Mouse (Mus musculus): ENCODE data around the gene Rasl10a. TPM values are rescaled to one million over a fixed set of nuclear protein-coding genes. Genes with fewer than 3 reads are reported as not detected.

The Rasl10a gene
- under 1 TPM in 1 of 2 experiments, not detected in 1; 0.21 TPM for total RNA-seq (2021)
- long read RNA-seq, experiment 1, result 0 reads
- long read RNA-seq, experiment 2, partial matches to known transcripts, result 1 of 1 reads
- long read RNA-seq, experiment 2, other reads (novel, unspliced or antisense), result 0 of 1 reads

DNA sequence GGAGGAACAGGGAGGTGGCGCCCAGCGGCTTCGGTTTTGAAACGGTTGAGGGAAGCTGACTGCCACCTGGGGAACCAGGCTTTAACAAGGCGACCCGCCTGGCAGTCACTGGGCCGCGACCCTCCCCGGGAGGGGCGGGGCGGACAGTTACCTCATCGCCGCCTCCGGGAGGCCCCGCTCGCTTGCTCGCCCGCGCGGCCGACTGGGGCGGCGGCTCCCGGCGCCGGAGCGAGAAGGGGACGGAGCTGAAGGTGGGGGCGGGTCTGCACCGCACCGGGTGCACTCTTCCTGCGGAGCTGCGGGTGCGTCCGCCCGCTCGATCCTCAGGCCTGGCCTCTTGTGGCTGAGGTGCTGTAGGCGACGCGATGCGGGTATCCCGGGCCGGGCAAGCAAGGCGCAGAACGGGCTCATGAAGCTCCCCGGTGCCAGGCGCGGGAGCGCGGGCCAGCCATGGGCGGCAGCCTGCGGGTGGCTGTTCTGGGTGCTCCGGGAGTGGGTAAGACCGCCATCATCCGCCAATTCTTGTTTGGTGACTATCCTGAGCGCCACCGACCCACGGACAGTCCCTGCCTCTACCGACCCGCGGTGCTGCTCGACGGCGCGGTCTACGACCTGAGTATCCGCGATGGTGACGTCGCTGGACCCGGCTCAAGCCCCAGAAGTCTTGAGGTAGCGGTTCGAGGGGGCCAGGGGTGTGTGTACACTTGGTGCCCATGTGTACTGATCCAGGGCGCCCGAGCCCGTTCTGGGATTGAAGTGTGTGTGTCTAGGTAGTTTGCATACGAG is at the start of gene Rasl10a:
Gene Rasl10a, plus strand, starts transcription at position 273 of the 786 bp plus-strand sequence.
- DNase-seq (ENCODE audit: low spot score), result no peak

DNA sequence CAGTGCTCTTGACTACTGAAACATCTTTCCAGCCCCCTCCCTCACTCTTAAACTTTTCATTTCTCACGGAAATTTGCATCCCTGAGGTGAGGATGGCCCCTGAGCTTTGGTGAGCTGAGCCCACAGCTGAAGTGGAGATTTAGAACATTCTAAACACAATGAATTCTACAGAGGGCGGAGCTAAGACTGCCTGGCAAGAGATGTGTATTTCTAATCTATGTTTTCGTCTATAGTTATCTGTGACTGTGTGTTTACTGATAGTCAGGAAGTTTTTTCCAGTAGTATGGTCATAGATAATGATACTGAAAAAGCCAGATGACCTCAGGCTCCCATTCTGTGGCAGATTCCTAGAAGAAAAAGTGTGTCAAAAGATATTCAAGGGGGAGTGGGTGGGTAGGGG is 49.1 kb upstream of the Rasl10a start:
- no peak for DNase-seq (ENCODE audit: low spot score)

DNA sequence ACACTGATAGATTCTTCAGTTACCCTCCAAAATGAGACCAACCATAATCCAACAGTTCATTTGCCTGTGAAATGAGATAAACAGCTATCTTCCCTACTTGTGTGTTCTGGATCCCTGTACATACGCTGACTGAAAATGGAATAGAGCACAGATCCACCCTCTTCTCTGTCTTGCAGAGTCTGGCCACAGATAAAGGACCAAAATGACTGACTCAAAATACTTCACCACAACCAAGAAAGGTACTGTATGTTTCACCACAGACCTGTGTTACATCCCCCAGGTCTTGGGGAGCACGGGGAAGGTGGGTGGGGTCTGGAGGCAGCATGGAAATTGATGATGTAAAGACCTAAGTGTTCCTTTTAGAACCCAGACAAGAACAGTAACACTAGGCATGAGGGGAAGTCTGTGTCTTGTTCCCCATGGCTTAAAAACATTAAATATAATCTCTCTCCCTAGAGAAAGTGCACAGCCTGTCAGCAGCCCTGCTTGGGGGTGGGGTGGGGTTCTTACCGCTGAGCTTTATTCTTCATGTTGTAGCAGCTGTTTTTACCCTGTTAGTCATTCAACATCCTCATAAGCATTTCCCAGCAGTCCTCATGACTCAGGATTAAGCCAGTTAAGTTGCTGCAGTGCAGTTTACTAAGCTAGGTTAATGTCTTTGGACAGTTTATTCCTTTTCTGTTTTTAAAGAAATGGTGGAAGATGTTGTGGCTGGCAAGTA is 48.4 kb upstream of the Rasl10a start:
- DNase-seq (ENCODE audit: low spot score), result no peak

DNA sequence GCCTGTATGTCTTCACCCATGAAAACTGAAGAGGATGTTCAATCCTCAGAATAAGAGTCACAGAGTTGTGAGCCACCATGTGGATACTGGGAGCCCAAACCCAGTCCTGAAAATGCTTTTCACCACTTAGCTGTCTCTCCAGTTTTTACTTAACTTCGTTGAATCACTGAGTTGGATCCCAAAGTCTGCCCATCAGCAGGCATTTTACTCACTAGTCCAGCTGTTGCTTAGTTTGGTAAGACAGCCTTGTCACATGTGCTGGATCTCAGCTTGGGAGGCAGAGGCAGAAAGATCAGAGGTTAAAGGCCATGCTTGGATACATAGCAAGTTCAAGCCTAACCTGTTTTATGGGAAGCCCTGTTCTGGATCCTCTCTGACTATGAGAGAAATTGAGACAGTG is 47.7 kb upstream of the Rasl10a start:
- no peak for DNase-seq (ENCODE audit: low spot score)

DNA sequence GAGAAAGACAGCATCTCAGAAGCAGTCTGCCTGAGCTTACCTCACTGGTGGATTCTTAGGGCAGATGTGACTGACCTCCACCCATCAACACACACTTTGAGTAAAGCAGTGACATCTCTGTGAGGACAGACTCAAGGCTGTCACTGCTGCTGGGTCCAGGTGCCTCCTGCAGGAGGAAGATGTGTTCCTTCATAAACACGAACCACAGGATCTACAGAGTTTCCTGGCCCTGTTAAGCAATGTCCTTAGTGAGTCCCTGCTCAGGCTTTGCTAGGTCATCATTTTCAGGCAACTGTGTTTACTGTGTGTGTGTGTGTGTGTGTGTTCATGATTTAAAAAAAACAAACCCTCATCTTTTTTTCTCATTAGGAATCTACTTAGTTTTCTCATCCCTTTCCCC is 46.4 kb upstream of the Rasl10a start:
- no peak for DNase-seq (ENCODE audit: low spot score)

DNA sequence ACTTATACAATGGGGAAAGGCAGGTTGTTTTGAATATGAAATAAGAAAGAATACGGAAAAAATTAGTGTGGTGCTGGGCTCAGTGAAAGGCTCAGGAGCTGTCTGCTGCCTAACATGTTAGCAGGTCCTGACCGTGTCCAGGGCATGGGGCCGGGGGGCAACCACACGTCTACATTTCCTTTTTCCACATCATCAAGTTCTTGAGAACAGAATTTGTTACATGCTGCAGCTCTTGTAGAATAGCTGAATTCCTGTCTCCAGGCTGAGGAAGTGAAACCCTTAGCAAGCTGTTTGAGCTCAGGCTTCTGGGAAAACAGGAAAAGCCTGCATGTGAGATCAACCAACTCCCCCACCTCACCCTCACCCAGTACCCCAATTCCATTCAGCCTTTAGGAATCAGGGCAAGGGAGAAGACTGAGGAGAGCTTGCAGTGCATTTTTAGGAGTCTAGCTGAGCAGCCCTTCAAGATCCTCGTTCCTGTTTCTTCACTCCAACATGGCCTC is 45.7 kb upstream of the Rasl10a start:
- DNase-seq (ENCODE audit: low spot score), result no peak

DNA sequence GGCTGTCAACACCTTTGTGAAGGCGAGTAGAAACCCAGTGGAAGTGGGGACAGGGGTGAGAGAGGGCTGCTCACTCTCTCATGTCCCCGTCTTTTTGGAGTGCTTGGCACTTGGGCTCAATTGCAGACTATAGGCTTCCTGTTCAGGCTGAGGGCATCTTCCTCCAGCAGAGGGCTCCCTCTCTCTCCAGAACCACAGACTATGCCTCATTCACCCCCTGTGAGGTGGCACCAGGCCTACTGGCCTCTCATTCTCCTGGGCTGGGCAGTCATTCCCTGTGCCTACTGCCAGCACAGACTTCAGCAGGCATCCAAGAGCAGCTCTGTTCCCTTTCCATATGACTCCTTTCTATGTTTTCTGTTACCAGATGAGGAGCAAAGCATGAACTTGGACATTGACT is 42.2 kb upstream of the Rasl10a start:
- peak; percentile 85 for DNase-seq (ENCODE audit: low spot score)

DNA sequence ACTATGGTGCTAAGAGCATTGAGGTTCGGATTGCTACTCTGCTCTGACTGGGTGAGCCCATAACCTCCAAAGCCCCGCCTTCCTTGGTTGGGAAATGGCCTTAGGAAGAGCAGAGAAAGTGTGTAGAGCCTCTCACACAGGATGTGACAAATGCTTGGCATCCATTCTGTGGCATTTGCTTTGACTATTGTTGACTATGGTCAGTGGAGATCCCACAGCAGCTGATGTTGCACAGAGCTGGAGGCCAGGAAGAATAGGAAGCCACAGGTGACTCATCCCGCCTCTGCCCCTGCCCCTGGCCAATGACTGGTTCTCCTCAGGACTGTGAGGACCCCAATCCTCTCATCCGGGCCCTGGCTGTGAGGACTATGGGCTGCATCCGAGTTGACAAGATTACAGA is 41.6 kb upstream of the Rasl10a start:
- no peak for DNase-seq (ENCODE audit: low spot score)

DNA sequence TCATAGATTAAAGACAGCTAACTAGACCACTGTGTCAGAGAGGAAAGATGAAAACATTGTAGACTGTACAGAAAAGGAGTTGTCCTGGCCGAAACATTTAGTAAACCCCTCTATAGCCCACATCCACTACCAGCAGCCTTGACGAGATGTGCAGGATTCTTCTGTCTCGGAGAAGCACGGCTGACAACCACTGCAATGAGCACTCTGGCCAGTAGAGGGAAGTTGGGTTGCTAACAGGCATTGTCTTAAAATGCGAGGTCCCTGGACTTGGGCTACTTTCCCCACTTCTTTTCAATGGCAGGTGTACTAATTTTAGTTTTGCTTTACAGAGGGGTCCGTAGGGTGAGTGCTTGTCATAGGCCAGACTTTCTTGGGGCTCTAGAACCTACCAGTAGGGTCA is 40.4 kb upstream of the Rasl10a start:
- no peak for DNase-seq (ENCODE audit: low spot score)

DNA sequence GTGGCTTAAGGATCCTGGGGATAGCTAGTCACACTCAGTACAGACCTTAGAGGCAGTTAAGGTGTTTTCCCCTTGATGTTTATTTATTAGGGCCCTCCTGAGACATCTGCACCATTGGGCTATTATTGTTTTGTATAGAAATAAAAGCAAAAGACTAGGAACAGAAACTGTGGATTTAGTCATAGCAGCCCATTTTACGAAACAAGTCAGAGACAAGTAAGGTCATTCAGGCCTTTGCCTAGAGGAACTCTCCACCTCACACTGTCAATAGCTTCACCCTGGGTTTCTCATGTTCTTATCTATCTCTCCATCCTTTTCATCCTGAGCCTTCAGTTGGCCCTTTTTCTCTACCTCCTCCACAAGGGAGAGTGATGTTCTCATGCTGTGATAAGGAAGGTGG is 32.8 kb upstream of the Rasl10a start:
- no peak for DNase-seq (ENCODE audit: low spot score)

DNA sequence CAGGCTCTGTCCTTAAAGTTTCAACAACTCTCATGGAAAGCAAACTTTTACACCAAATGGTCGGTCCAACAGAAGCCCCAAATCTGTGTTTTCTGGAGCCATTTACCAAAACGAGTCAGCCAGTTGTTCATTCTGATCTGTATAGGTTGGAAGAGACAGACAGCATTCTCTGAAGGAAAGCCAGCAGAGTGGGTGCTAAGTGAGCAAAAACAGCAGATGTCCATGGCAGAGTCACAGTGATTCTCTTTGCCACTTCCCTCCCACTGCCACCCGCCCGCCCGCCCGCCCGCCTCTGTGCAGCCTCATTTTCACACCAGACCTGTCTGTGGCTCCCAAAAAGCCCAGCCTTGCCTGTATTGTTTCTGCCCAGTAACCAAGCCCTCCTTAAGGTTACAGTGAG is 29.7 kb upstream of the Rasl10a start:
- no peak for DNase-seq (ENCODE audit: low spot score)

DNA sequence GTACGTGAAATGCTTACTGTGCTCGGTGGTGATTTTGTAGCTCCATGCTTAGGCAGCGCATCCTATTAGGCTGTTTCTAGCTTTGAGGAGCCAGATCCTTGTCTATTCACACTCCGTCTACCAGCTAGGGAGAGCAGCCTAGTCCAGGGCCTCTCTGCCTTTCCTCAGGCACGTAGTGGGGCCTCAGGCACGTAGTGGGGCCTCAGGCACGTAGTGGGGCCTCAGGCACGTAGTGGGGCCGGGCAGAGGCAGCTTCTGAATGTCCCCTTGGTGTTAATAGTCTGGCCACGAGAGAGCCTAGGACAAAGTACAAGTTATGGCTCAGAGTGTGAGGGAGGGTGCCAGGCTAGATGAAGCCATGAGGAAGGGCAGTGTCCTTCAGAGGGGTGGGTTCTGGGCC is 25.2 kb upstream of the Rasl10a start:
- DNase-seq (ENCODE audit: low spot score), result no peak

DNA sequence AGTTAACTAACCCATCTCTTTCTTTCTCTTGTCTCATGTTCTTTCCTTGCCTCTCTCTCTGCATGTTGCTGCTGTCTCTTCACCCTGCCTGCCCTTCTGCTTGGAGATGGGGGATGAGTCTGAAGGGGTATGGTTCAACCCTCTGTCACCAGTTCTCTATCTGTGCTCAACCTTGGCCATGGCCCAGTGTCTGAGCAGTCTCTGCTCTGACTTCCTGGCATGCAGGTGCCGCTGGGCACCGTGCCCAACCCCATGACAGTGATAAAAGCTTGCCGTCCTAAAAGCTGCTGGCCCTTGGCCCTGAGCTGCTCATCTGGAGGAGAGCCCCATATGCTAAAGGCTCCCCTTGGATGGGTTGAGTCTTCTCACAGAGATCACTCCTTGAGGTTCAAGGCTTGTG is 24.8 kb upstream of the Rasl10a start:
- peak; percentile 62 for DNase-seq (ENCODE audit: low spot score)

DNA sequence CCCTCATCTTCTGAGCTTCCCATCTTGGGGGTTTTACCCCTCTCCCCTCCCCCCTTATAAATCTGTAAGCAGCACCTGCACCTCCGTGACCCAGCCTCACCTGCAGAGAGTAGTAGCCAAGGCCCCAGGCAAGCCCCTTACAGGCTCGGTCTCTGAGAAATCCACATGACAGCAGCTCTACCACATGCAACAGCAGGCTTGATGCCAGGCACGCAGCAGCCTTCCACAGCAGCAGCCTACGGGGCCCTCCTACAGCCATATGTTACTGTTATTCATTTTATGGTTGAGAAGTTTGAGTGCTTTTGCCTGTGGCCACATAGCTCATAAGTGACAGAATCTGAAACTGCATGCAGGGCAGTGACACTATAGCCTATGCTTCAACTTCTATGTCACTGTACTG is 22.5 kb upstream of the Rasl10a start:
- no peak for DNase-seq (ENCODE audit: low spot score)

DNA sequence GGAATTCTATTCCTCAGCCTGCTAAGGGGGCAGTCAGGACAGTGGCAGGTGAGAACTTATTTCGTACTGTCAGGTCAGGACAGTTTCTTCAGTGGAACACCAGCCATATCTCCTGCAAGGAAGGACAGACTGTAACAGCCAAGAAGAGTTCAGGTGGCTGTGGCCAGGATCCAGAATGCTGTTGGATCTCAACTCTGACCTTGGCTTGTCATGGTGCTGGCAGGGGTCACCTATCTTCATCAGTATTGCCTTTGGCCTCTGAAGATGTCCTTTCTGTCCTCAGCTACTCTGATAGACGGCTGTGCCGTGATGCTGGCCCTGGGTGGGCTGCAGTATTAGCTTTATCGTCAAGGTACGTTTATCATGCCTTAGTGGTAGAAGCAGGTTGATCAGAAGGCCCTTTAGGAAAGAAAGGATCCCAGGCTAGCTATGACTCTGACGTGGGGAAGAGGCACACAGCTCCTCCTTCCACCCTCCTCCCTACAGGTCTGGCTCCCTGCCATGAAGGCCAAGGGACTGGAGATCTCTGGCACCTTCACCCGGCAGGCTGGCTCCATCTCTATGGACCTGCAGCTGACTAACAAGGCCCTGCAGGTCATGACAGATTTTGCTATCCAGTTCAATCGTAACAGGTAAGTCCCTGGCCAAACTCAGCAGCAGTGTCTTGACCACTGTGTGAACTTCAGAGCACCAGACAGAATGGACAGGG is 20.6 kb upstream of the Rasl10a start:
- peak; percentile 55 for DNase-seq (ENCODE audit: low spot score)

DNA sequence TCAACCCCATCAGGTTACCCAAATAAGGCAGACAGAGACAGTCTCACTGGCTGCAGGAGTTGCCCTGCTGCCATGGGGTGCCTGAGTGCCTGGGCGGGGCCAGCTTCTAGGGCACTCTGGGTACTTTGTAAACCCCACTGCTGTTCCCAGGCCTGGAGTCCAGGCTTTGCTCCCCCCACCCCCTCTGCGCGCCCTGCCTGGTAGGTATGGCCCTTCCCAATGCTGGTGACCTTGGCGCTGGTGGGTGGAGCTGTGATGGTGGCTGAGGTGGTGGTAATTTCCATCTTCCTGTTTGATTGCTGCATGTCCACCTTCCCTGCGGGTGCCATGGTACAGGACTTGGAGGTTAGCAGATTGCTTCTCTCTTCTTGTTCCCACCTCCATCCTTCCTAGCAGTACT is 17.3 kb upstream of the Rasl10a start:
- no peak for DNase-seq (ENCODE audit: low spot score)

DNA sequence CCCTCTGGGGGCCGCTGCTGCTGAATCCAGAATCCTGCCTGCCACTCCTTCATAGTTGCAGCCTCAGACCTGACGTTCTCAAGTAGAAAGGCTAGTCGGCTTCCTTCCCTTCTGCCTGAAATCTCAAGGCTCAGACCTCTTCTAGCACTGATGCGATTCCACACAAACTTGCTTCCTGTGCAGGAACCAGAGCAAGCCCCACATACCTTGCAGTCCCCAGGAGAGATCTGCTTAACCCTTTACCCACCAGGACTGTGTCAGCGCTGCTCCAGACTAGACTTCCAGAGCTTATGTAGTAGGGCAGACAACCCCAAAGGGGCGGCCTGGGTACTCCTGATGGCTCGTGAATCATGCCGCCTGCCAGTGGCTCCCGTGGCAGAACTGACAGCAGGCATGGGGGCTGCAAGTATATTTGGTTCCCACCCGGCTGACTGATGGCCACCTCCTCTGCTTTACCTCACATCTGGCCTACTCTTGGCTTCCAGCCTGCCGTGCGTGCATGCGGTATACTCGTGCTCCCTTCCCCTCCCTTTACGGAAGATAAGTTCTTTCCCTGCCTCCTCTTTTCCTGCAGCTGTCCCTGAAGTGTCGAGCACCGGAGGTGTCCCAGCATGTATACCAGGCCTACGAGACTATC is 16.7 kb upstream of the Rasl10a start:
- DNase-seq (ENCODE audit: low spot score), result no peak

DNA sequence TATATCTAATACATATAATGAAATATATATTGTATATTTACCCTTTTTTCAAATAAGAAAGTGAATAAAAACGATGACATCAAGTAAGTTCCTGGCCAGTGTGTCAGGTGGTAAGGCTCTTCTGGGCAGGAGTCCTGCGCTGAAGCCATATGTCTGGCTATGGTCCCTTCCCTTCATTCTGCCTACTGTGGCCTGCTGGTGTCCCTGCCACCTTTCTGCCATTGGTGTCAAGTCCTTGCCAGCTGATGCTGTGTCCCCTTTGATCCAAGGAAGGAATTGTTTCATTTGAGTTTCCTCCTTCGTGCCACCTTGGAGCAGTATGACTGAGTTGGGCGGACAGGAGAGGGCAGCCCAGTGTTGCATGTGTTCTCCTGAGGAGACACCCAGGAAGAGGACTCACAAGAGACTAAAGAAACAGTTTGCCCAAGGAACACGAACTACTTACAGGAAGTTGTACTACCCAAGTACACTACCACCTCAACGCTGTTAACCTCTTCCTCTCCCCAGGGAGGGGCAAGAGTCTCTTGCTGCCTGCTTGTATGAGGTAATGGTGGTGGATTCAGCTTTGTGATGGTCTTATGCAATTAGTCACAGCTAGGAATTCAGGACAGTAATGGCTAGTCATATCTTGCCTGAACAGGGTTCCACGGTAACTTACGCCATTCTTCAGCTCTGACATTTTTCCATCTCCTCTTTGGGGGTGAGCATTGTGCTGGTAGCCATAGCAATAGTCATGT is 15.1 kb upstream of the Rasl10a start:
- no peak for DNase-seq (ENCODE audit: low spot score)

DNA sequence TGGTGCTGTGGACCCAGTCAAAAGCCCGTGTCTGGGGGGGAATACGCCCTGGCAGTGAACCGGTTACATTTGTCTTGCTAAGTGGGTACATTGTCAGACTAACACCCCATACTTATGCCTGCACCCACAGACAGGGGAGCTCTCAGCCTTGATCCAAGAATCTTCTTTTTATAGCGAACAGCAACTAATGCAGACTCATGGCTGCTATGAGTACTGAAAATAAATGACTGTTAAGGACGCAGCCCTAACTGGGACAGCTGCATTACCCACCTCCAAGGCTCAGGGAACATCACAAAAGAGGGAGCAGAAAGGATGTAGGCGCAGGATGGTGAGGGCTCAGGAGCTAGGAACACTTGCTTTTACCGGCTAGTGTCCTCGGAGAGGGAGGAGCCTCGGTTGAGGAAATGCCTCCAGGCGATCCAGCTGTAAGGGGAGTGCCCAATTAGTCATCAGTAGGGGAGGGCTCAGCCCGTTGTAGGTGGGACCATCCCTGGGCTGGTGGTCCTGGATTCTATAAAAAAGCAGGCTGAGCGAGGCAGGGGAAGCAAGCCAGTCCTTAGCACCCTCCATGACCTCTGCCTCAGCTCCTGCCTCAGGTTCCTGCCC is 11.5 kb upstream of the Rasl10a start:
- DNase-seq (ENCODE audit: low spot score), result no peak

DNA sequence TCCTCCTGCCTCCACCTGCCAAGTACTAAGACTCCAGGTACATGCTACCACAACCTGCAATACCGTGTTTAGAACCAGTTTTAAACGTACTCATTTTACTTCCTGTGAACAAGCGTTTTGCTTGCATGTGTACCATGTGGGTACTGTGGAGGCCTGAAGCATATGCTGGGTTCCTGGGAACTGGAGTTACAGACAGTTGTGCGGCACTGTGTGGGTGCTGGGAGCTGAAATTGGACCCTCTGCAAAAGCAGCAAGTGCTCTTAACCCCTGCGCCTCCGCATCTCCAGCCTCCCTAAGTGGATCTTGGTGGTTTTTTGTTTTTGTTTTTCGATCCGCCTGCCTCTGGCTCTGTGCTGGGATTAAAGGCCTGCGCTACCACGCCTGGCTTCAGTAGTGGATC is 6.3 kb upstream of the Rasl10a start:
- DNase-seq (ENCODE audit: low spot score), result no peak
